Mouse (Mus musculus) liver, embryonic 11.5 days (tissue): Measurements from ENCODE around the gene Naglu. TPM values are rescaled to one million over a fixed set of nuclear protein-coding genes. Genes with fewer than 3 reads are reported as not detected.

ENCODE experiments used
- ATAC-seq: fragments of 200-750 bp; cut with Nextera tagmentation; replicated peaks from 2 replicates; pipeline ENCODE4 v1.8.0; 2017; ENCODE audit warnings: moderate number of reproducible peaks, mild to moderate bottlenecking, moderate TSS enrichment, moderate library complexity; ENCODE audit not compliant: low FRiP score
- DNase-seq: peaks from one replicate; pipeline ENCODE4 v3.0.0-alpha.2; 2017; ENCODE audit warnings: low spot score
- H3K27ac ChIP-seq: fragments of 300-500 bp; sonication (generic); 2 replicates; pipeline ENCODE4 v1.5.1; 2014; ENCODE audit warnings: mild to moderate bottlenecking, low read depth, low read length, control low read depth
- H3K27me3 ChIP-seq: fragments of 300-500 bp; sonication (generic); replicated peaks from 2 replicates; pipeline ENCODE4 v1.6.1; 2014; ENCODE audit warnings: low read length, mixed read lengths; ENCODE audit not compliant: control insufficient read depth, insufficient read depth
- H3K36me3 ChIP-seq: fragments of 300-500 bp; sonication (generic); 2 replicates; pipeline ENCODE4 v1.6.1; 2014; ENCODE audit warnings: mild to moderate bottlenecking, low read length, moderate library complexity, mixed read lengths; ENCODE audit not compliant: control insufficient read depth, insufficient read depth
- H3K4me1 ChIP-seq: fragments of 300-500 bp; sonication (generic); replicated peaks from 2 replicates; pipeline ENCODE4 v1.6.1; 2014; ENCODE audit warnings: low read length, mixed read lengths; ENCODE audit not compliant: control insufficient read depth, insufficient read depth
- H3K4me2 ChIP-seq: fragments of 300-500 bp; sonication (generic); 2 replicates; pipeline ENCODE4 v1.6.1; 2014; ENCODE audit warnings: mild to moderate bottlenecking, control low read depth, moderate library complexity
- H3K4me3 ChIP-seq: fragments of 300-500 bp; sonication (generic); 2 replicates; pipeline ENCODE4 v1.5.1; 2014; ENCODE audit warnings: low read depth, low read length, control low read depth
- H3K9ac ChIP-seq: fragments of 300-500 bp; sonication (generic); 2 replicates; pipeline ENCODE4 v1.6.1; 2014; ENCODE audit warnings: low read depth, low read length, control low read depth
- H3K9me3 ChIP-seq: fragments of 300-500 bp; sonication (generic); 2 replicates; pipeline ENCODE4 v1.6.1; 2016; ENCODE audit warnings: low read length, inconsistent platforms, mixed read lengths; ENCODE audit not compliant: control insufficient read depth
- WGBS: fragments of 180-500 bp; shearing (Covaris S2); extraction: QIAGEN DNeasy Blood & Tissue Kit; methylation state at CpG from one replicate; pipeline ENCODE4 v1.1.7; 2014; 5-methylcytosine and 5-hydroxymethylcytosine counted together
- polyA plus RNA-seq: library from polyadenylated mRNA; unstranded; fragments of >200 nt; fragmentation: Nextera tagmentation; extraction: Ambion mirVana; gene quantifications from 2 replicates; pipeline ENCODE4 v1.2.1, GENCODE M21; 2014

Gene Naglu
- polyA plus RNA-seq, 1 experiment from 2014 or later, result 8.0 TPM

GRCm38 (mm10) chr11:101061049-101061448 is 8.8 kb upstream of the Naglu start:
- peaks cover 63% of the 10 kb centered on the region for H3K4me1 ChIP-seq
- H3K4me3 ChIP-seq, result no peak overlapping the region
- ATAC-seq (no peak), DNase-seq (no peak)
- H3K9ac ChIP-seq, result no peak overlapping the region
- 82% methylated on average over 5 of the region's 5 CpGs for WGBS
- H3K27ac ChIP-seq, result no peak overlapping the region
- H3K27me3 ChIP-seq, result no peaks in the 10 kb centered on the region
- no peaks in the 10 kb centered on the region for H3K9me3 ChIP-seq
- H3K36me3 ChIP-seq, result peaks cover 18% of the 10 kb centered on the region
- no peak overlapping the region for H3K4me2 ChIP-seq

- H3K4me1 ChIP-seq, result peaks cover 63% of the 10 kb centered on the region
- H3K4me2 ChIP-seq, result no peak overlapping the region
- no peak overlapping the region for H3K4me3 ChIP-seq
- H3K9ac ChIP-seq, result no peak overlapping the region
- ATAC-seq (no peak), DNase-seq (no peak)
- H3K27me3 ChIP-seq, result no peaks in the 10 kb centered on the region
- no peaks in the 10 kb centered on the region for H3K9me3 ChIP-seq
- H3K36me3 ChIP-seq, result peaks cover 13% of the 10 kb centered on the region
- peak overlapping the region; percentile 99 for H3K27ac ChIP-seq
- 76% methylated on average over 12 of the region's 12 CpGs for WGBS
These were observed 7.5 kb upstream of the Naglu start for GRCm38 (mm10) chr11:101062165-101062884.

GRCm38 (mm10) chr11:101062971-101063675 is 6.7 kb upstream of the Naglu start:
- Histone ChIP-seq H3K27ac (peak overlapping the region; percentile 99), H3K4me3 (no peak overlapping the region), H3K4me2 (peak overlapping the region; percentile 46), H3K9ac (peak overlapping the region; percentile 46), H3K4me1 (peaks cover 58% of the 10 kb centered on the region), H3K27me3 (no peaks in the 10 kb centered on the region; the same call in 1 of the 2 replicates), H3K9me3 (no peaks in the 10 kb centered on the region), H3K36me3 (peaks cover 9% of the 10 kb centered on the region)
- peak; percentile 66 for DNase-seq
- WGBS, result 56% methylated on average over 14 of the region's 14 CpGs
- ATAC-seq, result no peak

- no peak overlapping the region for H3K4me3 ChIP-seq
- 3% methylated on average over 12 of the region's 12 CpGs for WGBS
- H3K4me2 ChIP-seq, result peak overlapping the region; percentile 46
- no peaks in the 10 kb centered on the region for H3K9me3 ChIP-seq
- peak; percentile 92 for ATAC-seq
- peaks cover 7% of the 10 kb centered on the region; the same call in 1 of the 2 replicates for H3K36me3 ChIP-seq
- peak; percentile 79 for DNase-seq
- H3K4me1 ChIP-seq, result peaks cover 52% of the 10 kb centered on the region
- peak overlapping the region; percentile 46 for H3K9ac ChIP-seq
- no peaks in the 10 kb centered on the region; the same call in 1 of the 2 replicates for H3K27me3 ChIP-seq
- peak overlapping the region; percentile 99 for H3K27ac ChIP-seq
These were observed 6.0 kb upstream of the Naglu start for GRCm38 (mm10) chr11:101063676-101064327.

- Histone ChIP-seq H3K27ac (peak overlapping the region; percentile 99), H3K36me3 (peaks cover 7% of the 10 kb centered on the region; the same call in 1 of the 2 replicates), H3K9ac (peak overlapping the region; percentile 46; the same call in 1 of the 2 replicates), H3K4me1 (peaks cover 51% of the 10 kb centered on the region), H3K27me3 (no peaks in the 10 kb centered on the region; the same call in 1 of the 2 replicates), H3K4me3 (no peak overlapping the region), H3K4me2 (peak overlapping the region; percentile 46), H3K9me3 (no peaks in the 10 kb centered on the region)
- DNase-seq (no peak), ATAC-seq (no peak)
- WGBS, result 72% methylated on average over 4 of the region's 4 CpGs
These were observed 5.3 kb upstream of the Naglu start for GRCm38 (mm10) chr11:101064462-101064861.

GRCm38 (mm10) chr11:101065002-101065401 is 4.8 kb upstream of the Naglu start:
- Histone ChIP-seq H3K27ac (peak overlapping the region; percentile 17; the same call in 1 of the 2 replicates), H3K4me3 (no peak overlapping the region), H3K36me3 (peaks cover 7% of the 10 kb centered on the region; the same call in 1 of the 2 replicates), H3K4me2 (no peak overlapping the region), H3K4me1 (peaks cover 49% of the 10 kb centered on the region), H3K9me3 (no peaks in the 10 kb centered on the region), H3K9ac (no peak overlapping the region), H3K27me3 (no peaks in the 10 kb centered on the region; the same call in 1 of the 2 replicates)
- DNase-seq (no peak), ATAC-seq (no peak)
- WGBS, result 80% methylated on average over 9 of the region's 9 CpGs

- H3K9ac ChIP-seq, result peak overlapping the region; percentile 38
- peaks cover 44% of the 10 kb centered on the region for H3K4me1 ChIP-seq
- 20% methylated on average over 18 of the region's 18 CpGs for WGBS
- peak overlapping the region; percentile 32; the same call in 1 of the 2 replicates for H3K27ac ChIP-seq
- DNase-seq (peak; percentile 87), ATAC-seq (no peak)
- no peaks in the 10 kb centered on the region for H3K9me3 ChIP-seq
- H3K4me3 ChIP-seq, result peak overlapping the region; percentile 35
- H3K4me2 ChIP-seq, result peak overlapping the region; percentile 63
- H3K27me3 ChIP-seq, result peaks cover 9% of the 10 kb centered on the region
- H3K36me3 ChIP-seq, result peaks cover 6% of the 10 kb centered on the region; the same call in 1 of the 2 replicates
These were observed 3.0 kb upstream of the Naglu start for GRCm38 (mm10) chr11:101066549-101067412.

- peak; percentile 51 for ATAC-seq
- H3K27ac ChIP-seq, result peak overlapping the region; percentile 13
- under 1% methylated on average over 36 of the region's 36 CpGs for WGBS
These were observed 346 bp downstream of the Naglu start for GRCm38 (mm10) chr11:101070189-101070527.

More at GRCm38 (mm10) chr11:101070189-101070527, 346 bp downstream of the Naglu start:
- Histone ChIP-seq H3K36me3 (no peaks in the 10 kb centered on the region), H3K9ac (peak overlapping the region; percentile 74), H3K27me3 (peaks cover 13% of the 10 kb centered on the region), H3K9me3 (no peaks in the 10 kb centered on the region), H3K4me1 (peaks cover 16% of the 10 kb centered on the region), H3K4me2 (peak overlapping the region; percentile 100), H3K4me3 (peak overlapping the region; percentile 82)
- DNase-seq, result no peak
